ENCODE assay signal across 8 mouse cellular contexts in the genomic region with DNA sequence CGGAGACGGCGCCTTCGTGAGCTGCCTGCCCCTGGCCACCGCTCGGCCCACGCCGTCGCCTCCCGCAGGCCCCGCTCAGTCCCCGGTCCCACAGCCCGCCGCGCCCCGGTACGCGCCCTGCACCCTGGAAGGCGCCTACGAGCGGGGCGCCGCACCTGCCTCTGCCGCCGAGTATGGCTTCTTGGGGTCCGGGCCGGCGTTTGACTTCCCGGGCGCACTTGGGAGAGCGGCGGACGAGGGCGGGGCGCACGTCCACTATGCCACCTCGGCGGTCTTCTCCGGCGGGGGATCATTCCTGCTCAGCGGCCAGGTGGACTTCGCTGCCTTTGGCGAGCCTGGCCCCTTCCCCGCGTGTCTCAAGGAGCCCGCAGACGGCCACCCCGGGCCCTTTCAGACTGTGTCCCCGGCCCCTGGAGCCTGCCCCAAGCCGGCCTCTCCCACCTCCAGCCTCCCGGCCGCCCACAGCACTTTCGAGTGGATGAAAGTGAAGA. TPM values are rescaled to one million over a fixed set of nuclear protein-coding genes. Genes with fewer than 3 reads are reported as not detected.
DNase-seq lines count a peak whose midpoint lies in the region; ATAC-seq lines count a peak whose summit lies in the region.
"Had no signal": no experiment of that assay in that cellular context is flagged by ENCODE, and none has a peak within 500 bp of the region (broad histone marks: within the 10 kb centered on the region; RNA-seq: fewer than 3 reads in every experiment).

No protein-coding gene starts in this region.

- no peak overlapping the region for H3K9ac ChIP-seq in limb, embryonic 15.5 days
- H3K9ac ChIP-seq in stomach, embryonic 16.5 days (ENCODE audit: low read length): 0 out of 2 replicates have a peak overlapping the region, but pooled peaks have one; percentile 21

- no peak overlapping the region for H3K27ac ChIP-seq in limb, embryonic 15.5 days
- H3K27ac ChIP-seq in stomach, embryonic 16.5 days (ENCODE audit: low read length): no peak overlapping the region

- H3K36me3 ChIP-seq in megakaryocyte, embryonic 14.5 days (replicated peaks; ENCODE audit: low read length): no peaks in the 10 kb centered on the region
- H3K36me3 ChIP-seq in limb, embryonic 15.5 days: no peaks in the 10 kb centered on the region
- H3K36me3 ChIP-seq in stomach, embryonic 16.5 days (ENCODE audit: control insufficient read depth, insufficient read depth, low read length): no peaks in the 10 kb centered on the region

- no peak for ATAC-seq in megakaryocyte, adult 5-6 weeks (ENCODE audit: poor library complexity, severe bottlenecking)
- ATAC-seq in granulocyte monocyte progenitor cell, adult 5-6 weeks (replicated peaks; ENCODE audit: poor library complexity, severe bottlenecking): peak; percentile 12; the same call in 1 of the 2 replicates
- no peak for ATAC-seq in limb, embryonic 15.5 days (ENCODE audit: insufficient number of reproducible peaks, low FRiP score, low TSS enrichment, low read depth)
- ATAC-seq in stomach, embryonic 16.5 days (ENCODE audit: insufficient read depth, low FRiP score): peak; percentile 47; the same call in 1 of the 2 replicates

- WGBS in limb, embryonic 15.5 days: 1% methylated on average over 44 of the region's 53 CpGs
- WGBS in stomach, embryonic 16.5 days: 1% methylated on average over 52 of the region's 53 CpGs

- peaks cover 73% of the 10 kb centered on the region for H3K27me3 ChIP-seq in megakaryocyte, embryonic 14.5 days (replicated peaks)
- peaks cover 80% of the 10 kb centered on the region for H3K27me3 ChIP-seq in limb, embryonic 15.5 days
- H3K27me3 ChIP-seq in stomach, embryonic 16.5 days (ENCODE audit: control insufficient read depth, insufficient read depth, low read length): peaks cover 62% of the 10 kb centered on the region

- H3K4me2 ChIP-seq in limb, embryonic 15.5 days: peak overlapping the region; percentile 94
- H3K4me2 ChIP-seq in stomach, embryonic 16.5 days (ENCODE audit: low read depth, low read length): peak overlapping the region; percentile 91

- H3K4me3 ChIP-seq in megakaryocyte, embryonic 14.5 days (replicated peaks): peak overlapping the region; percentile 88
- peak overlapping the region; percentile 47 for H3K4me3 ChIP-seq in limb, embryonic 15.5 days
- peak overlapping the region; percentile 55 for H3K4me3 ChIP-seq in stomach, embryonic 16.5 days (replicated peaks; ENCODE audit: low read length)

- H3K9me3 ChIP-seq in megakaryocyte, embryonic 14.5 days: 0 out of 2 replicates have a peak, but pooled peaks cover 5% of the 10 kb centered on the region
- H3K9me3 ChIP-seq in limb, embryonic 15.5 days: no peaks in the 10 kb centered on the region
- no peaks in the 10 kb centered on the region for H3K9me3 ChIP-seq in stomach, embryonic 16.5 days (replicated peaks; ENCODE audit: control insufficient read depth, low read length)

- H3K4me1 ChIP-seq in megakaryocyte, embryonic 14.5 days: peaks cover 14% of the 10 kb centered on the region
- H3K4me1 ChIP-seq in limb, embryonic 15.5 days: peaks cover 21% of the 10 kb centered on the region
- H3K4me1 ChIP-seq in stomach, embryonic 16.5 days (ENCODE audit: control insufficient read depth, insufficient read depth, low read length): peaks cover 10% of the 10 kb centered on the region

- no peak for DNase-seq in right cerebral cortex, adult 18-20 months
- no peak for DNase-seq in c-Kit-positive CD71-positive TER-119-positive erythroid progenitor cells, embryonic 14.5 days (ENCODE audit: low spot score)

RNA-seq across cellular contexts. Expression of gene Hoxd1, which starts 0.5 kb away (rescaled TPM):
- not detected in 2 replicates for polyA plus RNA-seq in megakaryocyte, embryonic 14.5 days (2012; ENCODE audit: insufficient read depth, low replicate concordance)
- total RNA-seq in megakaryocyte, adult 5-6 weeks (2015): not detected in 2 replicates
- not detected in 2 replicates for total RNA-seq in megakaryocyte, adult 5-6 weeks (2017)
- not detected in 2 replicates for total RNA-seq in granulocyte monocyte progenitor cell, adult 5-6 weeks (2014; fragmentation: Nextera tagmentation)
- not detected in 2 replicates for total RNA-seq in granulocyte monocyte progenitor cell, adult 5-6 weeks (2017)
- polyA plus RNA-seq in limb, embryonic 15.5 days (2015; fragmentation: Nextera tagmentation; extraction: Ambion mirVana): 0.26 and 0.42 TPM in 2 replicates
- polyA plus RNA-seq in stomach, embryonic 16.5 days (2015; fragmentation: Nextera tagmentation; extraction: Ambion mirVana): not detected in 2 replicates
- total RNA-seq: heart, postnatal 36 days had no signal

RNA-seq across cellular contexts. Expression of gene Gm28230, which starts 36.8 kb away (rescaled TPM):
- polyA plus RNA-seq in megakaryocyte, embryonic 14.5 days (2012; ENCODE audit: insufficient read depth, low replicate concordance): not detected in 2 replicates
- total RNA-seq in megakaryocyte, adult 5-6 weeks (2015): not detected in 2 replicates
- total RNA-seq in megakaryocyte, adult 5-6 weeks (2017): not detected in 2 replicates
- total RNA-seq in granulocyte monocyte progenitor cell, adult 5-6 weeks (2014; fragmentation: Nextera tagmentation): not detected in 2 replicates
- total RNA-seq in granulocyte monocyte progenitor cell, adult 5-6 weeks (2017): not detected in 2 replicates
- 0.08 and 0.11 TPM in 2 replicates for polyA plus RNA-seq in limb, embryonic 15.5 days (2015; fragmentation: Nextera tagmentation; extraction: Ambion mirVana)
- 0.10 and 0.13 TPM in 2 replicates for polyA plus RNA-seq in stomach, embryonic 16.5 days (2015; fragmentation: Nextera tagmentation; extraction: Ambion mirVana)
- total RNA-seq: heart, postnatal 36 days had no signal

RNA-seq across cellular contexts. Expression of gene Hoxd4, which starts 51.6 kb away (rescaled TPM):
- not detected in 2 replicates for polyA plus RNA-seq in megakaryocyte, embryonic 14.5 days (2012; ENCODE audit: insufficient read depth, low replicate concordance)
- not detected in 2 replicates for total RNA-seq in megakaryocyte, adult 5-6 weeks (2015)
- total RNA-seq in megakaryocyte, adult 5-6 weeks (2017): not detected in 2 replicates
- total RNA-seq in granulocyte monocyte progenitor cell, adult 5-6 weeks (2014; fragmentation: Nextera tagmentation): not detected in 2 replicates
- not detected in 2 replicates for total RNA-seq in granulocyte monocyte progenitor cell, adult 5-6 weeks (2017)
- polyA plus RNA-seq in limb, embryonic 15.5 days (2015; fragmentation: Nextera tagmentation; extraction: Ambion mirVana): 0.29 and 0.66 TPM in 2 replicates
- 0.29 and 0.39 TPM in 2 replicates for polyA plus RNA-seq in stomach, embryonic 16.5 days (2015; fragmentation: Nextera tagmentation; extraction: Ambion mirVana)

RNA-seq across cellular contexts. Expression of gene Hoxd3, which starts 51.6 kb away (rescaled TPM):
- polyA plus RNA-seq in megakaryocyte, embryonic 14.5 days (2012; ENCODE audit: insufficient read depth, low replicate concordance): not detected in 2 replicates
- not detected in 2 replicates for total RNA-seq in megakaryocyte, adult 5-6 weeks (2015)
- 0.26 TPM in 1 of 2 replicates, not detected in the other for total RNA-seq in megakaryocyte, adult 5-6 weeks (2017)
- not detected in 2 replicates for total RNA-seq in granulocyte monocyte progenitor cell, adult 5-6 weeks (2014; fragmentation: Nextera tagmentation)
- total RNA-seq in granulocyte monocyte progenitor cell, adult 5-6 weeks (2017): not detected in 2 replicates
- 0.55 and 0.65 TPM in 2 replicates for polyA plus RNA-seq in limb, embryonic 15.5 days (2015; fragmentation: Nextera tagmentation; extraction: Ambion mirVana)
- 7.4 and 9.2 TPM in 2 replicates for polyA plus RNA-seq in stomach, embryonic 16.5 days (2015; fragmentation: Nextera tagmentation; extraction: Ambion mirVana)
- total RNA-seq: heart, postnatal 36 days had no signal

RNA-seq across cellular contexts. Expression of gene Hoxd8, which starts 58.9 kb away (rescaled TPM):
- not detected in 2 replicates for polyA plus RNA-seq in megakaryocyte, embryonic 14.5 days (2012; ENCODE audit: insufficient read depth, low replicate concordance)
- total RNA-seq in megakaryocyte, adult 5-6 weeks (2015): not detected in 2 replicates
- total RNA-seq in megakaryocyte, adult 5-6 weeks (2017): not detected in 2 replicates
- not detected in 2 replicates for total RNA-seq in granulocyte monocyte progenitor cell, adult 5-6 weeks (2014; fragmentation: Nextera tagmentation)
- not detected in 2 replicates for total RNA-seq in granulocyte monocyte progenitor cell, adult 5-6 weeks (2017)
- polyA plus RNA-seq in limb, embryonic 15.5 days (2015; fragmentation: Nextera tagmentation; extraction: Ambion mirVana): 5.9 and 7.3 TPM in 2 replicates
- 1.7 and 2.8 TPM in 2 replicates for polyA plus RNA-seq in stomach, embryonic 16.5 days (2015; fragmentation: Nextera tagmentation; extraction: Ambion mirVana)

Comparison
In these comparisons a context has a peak if more than half of its experiments do, and no peak if none do; other contexts are left out.
1. ATAC-seq: peak in granulocyte monocyte progenitor cell, adult 5-6 weeks (single experiment) and stomach, embryonic 16.5 days (single experiment); none in megakaryocyte, adult 5-6 weeks (single experiment) and limb, embryonic 15.5 days (single experiment).
2. Peak in every context shown above with its lines, with median percentiles within 50 percentile points of each other: H3K4me3 ChIP-seq.